Mouse (Mus musculus) thymus, adult 2 months (tissue): ENCODE data around the gene Unc5b. TPM values are rescaled to one million over a fixed set of nuclear protein-coding genes. Genes with fewer than 3 reads are reported as not detected.

Source experiments
- DNase-seq: peaks from one replicate; pipeline ENCODE4 v3.0.0; 2021
- H3K27ac ChIP-seq: fragments of 200-500 bp; 2 replicates; pipeline ENCODE4 v1.5.1; 2012; ENCODE audit warnings: low read length, control low read depth; ENCODE audit not compliant: control insufficient read depth, insufficient read depth
- H3K27me3 ChIP-seq: fragments of 200-500 bp; 2 replicates; pipeline ENCODE4 v1.6.1; 2012; ENCODE audit warnings: mild to moderate bottlenecking, low read length, moderate library complexity, mixed read lengths; ENCODE audit not compliant: control insufficient read depth, insufficient read depth
- H3K36me3 ChIP-seq: fragments of 200-500 bp; 2 replicates; pipeline ENCODE4 v1.6.1; 2012; ENCODE audit warnings: mild to moderate bottlenecking, low read length, moderate library complexity; ENCODE audit not compliant: control insufficient read depth, insufficient read depth
- H3K4me1 ChIP-seq: fragments of 200-500 bp; replicated peaks from 2 replicates; pipeline ENCODE4 v1.6.1; 2012; ENCODE audit warnings: low read length; ENCODE audit not compliant: control insufficient read depth, insufficient read depth
- H3K4me3 ChIP-seq: fragments of 200-500 bp; 2 replicates; pipeline ENCODE4 v1.5.1; 2012; ENCODE audit warnings: mild to moderate bottlenecking, low read length, control low read depth, moderate library complexity; ENCODE audit not compliant: control insufficient read depth, insufficient read depth
- CTCF ChIP-seq: fragments of 200-500 bp; IDR thresholded peaks from 2 replicates; pipeline ENCODE4 v1.5.1; 2012; ENCODE audit warnings: mild to moderate bottlenecking, control low read depth, low read length, moderate library complexity, borderline replicate concordance; ENCODE audit not compliant: control insufficient read depth, poor library complexity, insufficient read depth; ENCODE audit errors: extremely low read depth
- POLR2A ChIP-seq: fragments of 200-500 bp; IDR thresholded peaks from 2 replicates; pipeline ENCODE4 v1.6.1; 2012; ENCODE audit warnings: mild to moderate bottlenecking, low read length, control low read depth, moderate library complexity; ENCODE audit not compliant: control insufficient read depth, poor library complexity, insufficient read depth; ENCODE audit errors: extremely low read depth
- WGBS: fragments of 180-500 bp; shearing (Covaris S2); methylation state at CpG from one replicate; pipeline ENCODE4 v1.1.7; 2018; 5-methylcytosine and 5-hydroxymethylcytosine counted together
- polyA plus RNA-seq: library from polyadenylated mRNA; depleted of rRNA; stranded (reverse); fragments of >200 nt; gene quantifications from 2 replicates; pipeline ENCODE4 v1.2.3, GENCODE M21; 2012; rRNA removed

The Unc5b gene
- polyA plus RNA-seq, 1 experiment: 4.0 TPM

- no peak overlapping the region for H3K4me3 ChIP-seq
- H3K27me3 ChIP-seq: no peaks in the 10 kb centered on the region
- no peak overlapping the region for H3K27ac ChIP-seq
- H3K36me3 ChIP-seq: peaks cover 11% of the 10 kb centered on the region
- no peak for TF ChIP-seq CTCF
- TF ChIP-seq POLR2A: no peak
- WGBS: 93% methylated on average over 5 of the region's 5 CpGs
- peaks cover 3% of the 10 kb centered on the region for H3K4me1 ChIP-seq
- no peak for DNase-seq
Observed at GRCm38 (mm10) chr10:60720461-60720860, 110.9 kb downstream of the Unc5b start.

DNA sequence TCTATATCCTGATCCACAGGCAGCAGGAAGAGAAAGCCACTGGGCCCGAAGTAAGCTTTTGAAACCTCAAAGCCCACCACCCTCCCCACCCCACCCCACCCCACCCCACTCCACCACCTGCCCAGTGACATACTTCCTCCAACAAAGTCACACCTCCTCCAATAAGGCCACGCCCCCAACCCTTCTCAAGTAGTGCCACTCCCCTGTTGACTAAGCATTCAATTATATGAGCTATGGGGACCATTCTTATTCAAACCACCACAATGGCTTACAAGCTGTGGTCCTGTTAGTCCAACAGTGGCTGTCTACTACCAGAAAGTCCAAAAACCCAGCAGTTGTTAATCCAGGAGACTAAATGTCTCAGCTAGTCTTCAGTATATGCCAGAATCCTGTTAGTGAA, 112.9 kb downstream of the Unc5b start:
- TF ChIP-seq CTCF: no peak
- no peak for TF ChIP-seq POLR2A
- WGBS: 93% methylated on average over 2 of the region's 2 CpGs
- Histone ChIP-seq H3K4me3 (no peak overlapping the region), H3K36me3 (peaks cover 11% of the 10 kb centered on the region), H3K27ac (no peak overlapping the region), H3K27me3 (no peaks in the 10 kb centered on the region), H3K4me1 (peaks cover 3% of the 10 kb centered on the region)
- DNase-seq: no peak

- WGBS: 94% methylated on average over 3 of the region's 3 CpGs
- Histone ChIP-seq H3K4me1 (no peaks in the 10 kb centered on the region; the same call in 1 of the 2 replicates), H3K27me3 (no peaks in the 10 kb centered on the region), H3K36me3 (peaks cover 11% of the 10 kb centered on the region), H3K4me3 (no peak overlapping the region), H3K27ac (no peak overlapping the region)
- no peak for DNase-seq
- TF ChIP-seq CTCF (no peak), POLR2A (no peak)
Observed at GRCm38 (mm10) chr10:60716449-60716848, 114.9 kb downstream of the Unc5b start.

Other genes with a start within 250 kb of the Unc5b start
- gene Cdh23, start 135.1 kb downstream of the Unc5b start, polyA plus RNA-seq: 3.5 and 4.6 TPM in 2 replicates
- 33.9 and 43.2 TPM in 2 replicates for gene Slc29a3, start 78.8 kb downstream of the Unc5b start, polyA plus RNA-seq